Mouse (Mus musculus) erythroblast, adult 5-6 weeks (primary cell): ENCODE measurements around the gene Zfp653. TPM values are rescaled to one million over a fixed set of nuclear protein-coding genes. Genes with fewer than 3 reads are reported as not detected.
"Not testable (repeated sequence)": the region's sequence is repeated elsewhere in the genome, so short reads cannot be mapped to it uniquely, and the experiment has no call there.

Experiments
- ATAC-seq: replicated peaks from 2 replicates; pipeline ENCODE4 v1.8.0; 2016; ENCODE audit warnings: moderate number of reproducible peaks, mild to moderate bottlenecking, moderate TSS enrichment, inconsistent platforms; ENCODE audit not compliant: poor library complexity, low FRiP score, severe bottlenecking
- total RNA-seq, 2 experiments: library from RNA; stranded (forward) in 1 of 2; stranded (reverse) in 1 of 2; fragments of 150-400 nt in 1 of 2; fragments of 200-764, 138-1000 nt in 1 of 2; gene quantifications; 2 replicates each; pipeline versions ENCODE4 v1.2.3 to v1.2.4; 2015 to 2017; ENCODE audit warnings: low replicate concordance in 2 of 2

Zfp653 gene
- total RNA-seq, 2 experiments from 2014 or later = 1.6 to 4.0 TPM

GRCm38 (mm10) chr9:22075778-22076177 is 4.6 kb upstream of the Zfp653 start:
- not testable (repeated sequence) for ATAC-seq

- ATAC-seq = no peak
These were observed 1.1 kb upstream of the Zfp653 start for GRCm38 (mm10) chr9:22072276-22072675.

- peak; percentile 1; the same call in 1 of the 2 replicates for ATAC-seq
These were observed 1.2 kb downstream of the Zfp653 start for GRCm38 (mm10) chr9:22069881-22070553.

GRCm38 (mm10) chr9:22067195-22067594 is 4.0 kb downstream of the Zfp653 start:
- no peak for ATAC-seq

GRCm38 (mm10) chr9:22066433-22066832 is 4.7 kb downstream of the Zfp653 start:
- ATAC-seq = no peak

GRCm38 (mm10) chr9:22065642-22066041 is 5.5 kb downstream of the Zfp653 start:
- no peak for ATAC-seq

- no peak for ATAC-seq
These were observed 6.8 kb downstream of the Zfp653 start for GRCm38 (mm10) chr9:22064341-22064740.

GRCm38 (mm10) chr9:22061339-22061738 is 9.8 kb downstream of the Zfp653 start:
- ATAC-seq = no peak

GRCm38 (mm10) chr9:22058011-22058424 is 13.2 kb downstream of the Zfp653 start:
- ATAC-seq = no peak

- ATAC-seq = no peak
These were observed 14.1 kb downstream of the Zfp653 start for GRCm38 (mm10) chr9:22057031-22057517.

- ATAC-seq = no peak
These were observed 14.8 kb downstream of the Zfp653 start for GRCm38 (mm10) chr9:22056303-22056910.

GRCm38 (mm10) chr9:22055713-22056112 is 15.5 kb downstream of the Zfp653 start:
- no peak for ATAC-seq

- peak; percentile 60 for ATAC-seq
These were observed 16.6 kb downstream of the Zfp653 start for GRCm38 (mm10) chr9:22054411-22055076.

GRCm38 (mm10) chr9:22053657-22054056 is 17.5 kb downstream of the Zfp653 start:
- ATAC-seq = no peak

GRCm38 (mm10) chr9:22051958-22052254 is 19.3 kb downstream of the Zfp653 start, which contains the start of gene Elavl3:
Gene Elavl3 (minus strand): TSS chr9:22052023.
- no peak for ATAC-seq

- ATAC-seq = no peak
These were observed 19.8 kb downstream of the Zfp653 start for GRCm38 (mm10) chr9:22051161-22051957.

GRCm38 (mm10) chr9:22050351-22050889 is 20.8 kb downstream of the Zfp653 start:
- no peak for ATAC-seq

GRCm38 (mm10) chr9:22049721-22050270 is 21.4 kb downstream of the Zfp653 start:
- ATAC-seq = no peak

- ATAC-seq = no peak
These were observed 21.9 kb downstream of the Zfp653 start for GRCm38 (mm10) chr9:22049315-22049714.

- ATAC-seq = no peak
These were observed 23.8 kb downstream of the Zfp653 start for GRCm38 (mm10) chr9:22047329-22047728.
